Mouse (Mus musculus): ENCODE results near the gene Igf2bp1. TPM values are rescaled to one million over a fixed set of nuclear protein-coding genes. Genes with fewer than 3 reads are reported as not detected.

Igf2bp1 gene
- total and polyA plus RNA-seq, 3 experiments = under 0.01 TPM; not detected in 2

GRCm38 (mm10) chr11:96047469-96048373 lies 42.0 kb upstream of the Igf2bp1 start:
- Histone ChIP-seq H3K27ac (ENCODE audit: insufficient read depth, low read depth) (peak overlapping the region; percentile 74), H3K9ac (ENCODE audit: insufficient read depth, low read depth) (no peak overlapping the region), H3K36me3 (replicated peaks in 1 of 2; ENCODE audit: control insufficient read depth in 1 of 2, insufficient read depth in 1 of 2, low read length in 1 of 2) (peaks cover 59 to 92% of the 10 kb centered on the region in 2 experiments), H3K79me2 (replicated peaks; ENCODE audit: control insufficient read depth, extremely low read depth, insufficient read depth, poor library complexity, severe bottlenecking) (peaks cover 7% of the 10 kb centered on the region), H3K27me3 (replicated peaks) (no peaks in the 10 kb centered on the region), H3K4me3 (replicated peaks in 1 of 3; ENCODE audit: low read depth in 2 of 3, low read length in 2 of 3, poor library complexity in 1 of 3) (no peak overlapping the region), H3K9me3 (replicated peaks; ENCODE audit: low read length) (no peaks in the 10 kb centered on the region), H3K4me1 (ENCODE audit: control insufficient read depth in 1 of 2, insufficient read depth in 2 of 2) (peaks cover 14 to 77% of the 10 kb centered on the region in 2 experiments), H3K4me2 (ENCODE audit: insufficient read depth, low read depth, poor library complexity, severe bottlenecking) (no peak overlapping the region)
- peak; percentile 57 for DNase-seq (ENCODE audit: extremely low read depth)
- in situ Hi-C loops (cut with MboI; ENCODE audit: low pct_ligation_motif_present, low pct_unique_long_range_greater_than_20kb, low sequenced_read_pairs) (no loop called here), dilution Hi-C loops (cut with MboI; ENCODE audit: extremely low pct_ligation_motif_present, extremely low pct_unique_long_range_greater_than_20kb, low sequenced_read_pairs) (no loop called here)
- TF ChIP-seq JUND (conservative IDR thresholded peaks at IDR 0.05; ENCODE audit: low read depth, low read length) (0 out of 2 replicates have a peak, but pooled peaks have one; percentile 11), MXI1 (IDR thresholded peaks at IDR 0.05; ENCODE audit: low read depth, low read length) (peak; percentile 34; the same call in 1 of the 2 replicates), ZC3H11A (IDR thresholded peaks at IDR 0.05; ENCODE audit: low read depth, low read length) (no peak), POLR2AphosphoS2 (IDR thresholded peaks at IDR 0.05; ENCODE audit: low read depth, low read length) (peak; percentile 74; the same call in 1 of the 2 replicates), USF1 (IDR thresholded peaks at IDR 0.05; ENCODE audit: low read depth, low read length) (no peak), SIN3A (IDR thresholded peaks at IDR 0.05; ENCODE audit: low read length) (peak; percentile 23; the same call in 1 of the 2 replicates), HCFC1 (IDR thresholded peaks at IDR 0.05; ENCODE audit: low read depth, low read length) (no peak), EP300 (IDR thresholded peaks at IDR 0.05; ENCODE audit: low read length) (peak; percentile 38; the same call in 1 of the 2 replicates), CHD2 (IDR thresholded peaks at IDR 0.05; ENCODE audit: low read length) (no peak; the same call in 1 of the 2 replicates), GABPA (IDR thresholded peaks at IDR 0.05; ENCODE audit: insufficient replicate concordance, low read depth, low read length) (no peak), ZMIZ1 (IDR thresholded peaks at IDR 0.05; ENCODE audit: low read depth, low read length) (peak; percentile 83; the same call in 1 of the 2 replicates), ZKSCAN1 (IDR thresholded peaks at IDR 0.05; ENCODE audit: borderline replicate concordance, low read depth, low read length) (no peak), IRF4 (IDR thresholded peaks at IDR 0.05; ENCODE audit: low read depth, low read length) (0 out of 2 replicates have a peak, but pooled peaks have one; percentile 36), RCOR1 (conservative IDR thresholded peaks at IDR 0.05; ENCODE audit: low read depth, low read length) (no peak), RAD21 (IDR thresholded peaks at IDR 0.05; ENCODE audit: low read depth, low read length) (no peak), E2F4 (IDR thresholded peaks at IDR 0.05; ENCODE audit: insufficient replicate concordance, low read depth, low read length) (no peak), MEF2A (IDR thresholded peaks at IDR 0.05; ENCODE audit: borderline replicate concordance, low read depth, low read length) (peak; percentile 62; the same call in 1 of the 2 replicates), CTCF (conservative IDR thresholded peaks at IDR 0.05 in 1 of 2, IDR thresholded peaks at IDR 0.05 in 1 of 2; ENCODE audit: low read depth in 2 of 2, low read length in 2 of 2) (no peak), POLR2A (IDR thresholded peaks at IDR 0.05; ENCODE audit: low read depth, low read length) (no peak), TCF12 (IDR thresholded peaks at IDR 0.05; ENCODE audit: low read depth, low read length) (no peak), ELF1 (IDR thresholded peaks at IDR 0.05; ENCODE audit: low read depth, low read length) (no peak), UBTF (IDR thresholded peaks at IDR 0.05; ENCODE audit: low read depth, low read length) (no peak), USF2 (conservative IDR thresholded peaks at IDR 0.05; ENCODE audit: low read depth, low read length) (no peak), CHD1 (IDR thresholded peaks at IDR 0.05; ENCODE audit: low read depth, low read length) (peak; percentile 88; the same call in 1 of the 2 replicates)
